Mouse (Mus musculus): Measurements from ENCODE around the gene Pigo.
A peak's percentile ranks its signal among the peaks of the same experiment; 100 is the strongest.

Pigo gene

GRCm38 (mm10) chr4:43037860-43038566, 12.4 kb upstream of the Pigo start:
- DNase-seq (ENCODE audit: low spot score) = no peak

- no peak for DNase-seq (ENCODE audit: low spot score)
Observed at GRCm38 (mm10) chr4:43036356-43036755, 10.7 kb upstream of the Pigo start.

GRCm38 (mm10) chr4:43035851-43036250, 10.2 kb upstream of the Pigo start:
- DNase-seq (ENCODE audit: low spot score) = no peak

GRCm38 (mm10) chr4:43033481-43033880, 7.9 kb upstream of the Pigo start:
- no peak for DNase-seq (ENCODE audit: low spot score)

- DNase-seq (ENCODE audit: low spot score) = no peak
Observed at GRCm38 (mm10) chr4:43032501-43032900, 6.9 kb upstream of the Pigo start.

- DNase-seq (ENCODE audit: low spot score) = peak; percentile 90
Observed at GRCm38 (mm10) chr4:43031237-43031995, 5.8 kb upstream of the Pigo start, which contains the start of gene Stoml2. Gene Stoml2, minus strand, starts transcription at chr4:43031710.

GRCm38 (mm10) chr4:43030780-43031230, 5.2 kb upstream of the Pigo start:
- DNase-seq (ENCODE audit: low spot score) = no peak

GRCm38 (mm10) chr4:43030352-43030751, 4.7 kb upstream of the Pigo start:
- no peak for DNase-seq (ENCODE audit: low spot score)

GRCm38 (mm10) chr4:43029749-43030148, 4.1 kb upstream of the Pigo start:
- DNase-seq (ENCODE audit: low spot score) = no peak

- no peak for DNase-seq (ENCODE audit: low spot score)
Observed at GRCm38 (mm10) chr4:43029121-43029520, 3.5 kb upstream of the Pigo start.

- DNase-seq (ENCODE audit: low spot score) = no peak
Observed at GRCm38 (mm10) chr4:43024673-43025072, 946 bp downstream of the Pigo start.

GRCm38 (mm10) chr4:43021341-43021740, 4.3 kb downstream of the Pigo start:
- DNase-seq (ENCODE audit: low spot score) = no peak

- DNase-seq (ENCODE audit: low spot score) = no peak
Observed at GRCm38 (mm10) chr4:43020876-43021275, 4.7 kb downstream of the Pigo start.

- no peak for DNase-seq (ENCODE audit: low spot score)
Observed at GRCm38 (mm10) chr4:43019641-43020465, 5.8 kb downstream of the Pigo start.

- no peak for DNase-seq (ENCODE audit: low spot score)
Observed at GRCm38 (mm10) chr4:43019176-43019575, 6.4 kb downstream of the Pigo start.

- no peak for DNase-seq (ENCODE audit: low spot score)
Observed at GRCm38 (mm10) chr4:43018156-43018555, 7.5 kb downstream of the Pigo start.

GRCm38 (mm10) chr4:43012091-43012490, 13.5 kb downstream of the Pigo start:
- DNase-seq (ENCODE audit: low spot score) = no peak

- DNase-seq (ENCODE audit: low spot score) = peak; percentile 83
Observed at GRCm38 (mm10) chr4:43010161-43011038, 15.2 kb downstream of the Pigo start, which contains the start of gene Fancg. Gene Fancg, minus strand, starts transcription at chr4:43010506.

- DNase-seq (ENCODE audit: low spot score) = no peak
Observed at GRCm38 (mm10) chr4:43005765-43006164, 19.9 kb downstream of the Pigo start.

GRCm38 (mm10) chr4:43004951-43005350, 20.7 kb downstream of the Pigo start:
- no peak for DNase-seq (ENCODE audit: low spot score)

GRCm38 (mm10) chr4:43002756-43003439, 22.7 kb downstream of the Pigo start:
- DNase-seq (ENCODE audit: low spot score) = no peak
